Mouse (Mus musculus) midbrain, embryonic 12.5 days (tissue): ENCODE data around the gene Prpf4b. TPM values are rescaled to one million over a fixed set of nuclear protein-coding genes. Genes with fewer than 3 reads are reported as not detected.
A peak's percentile ranks its signal among the peaks of the same experiment; 100 is the strongest.
"Not testable (repeated sequence)": the region's sequence is repeated elsewhere in the genome, so short reads cannot be mapped to it uniquely, and the experiment has no call there.

Experiments
- ATAC-seq: fragments of 200-750 bp; cut with Nextera tagmentation; 2 replicates; pipeline ENCODE4 v1.8.0; 2017; ENCODE audit warnings: low read depth, moderate TSS enrichment, moderate library complexity; ENCODE audit not compliant: low FRiP score
- H3K27ac ChIP-seq: fragments of 300-500 bp; sonication (generic); replicated peaks from 2 replicates; pipeline ENCODE4 v1.5.1; 2016; ENCODE audit warnings: mild to moderate bottlenecking
- H3K27me3 ChIP-seq: fragments of 300-500 bp; sonication (generic); 2 replicates; pipeline ENCODE4 v1.6.1; 2016; ENCODE audit warnings: mild to moderate bottlenecking
- H3K36me3 ChIP-seq: fragments of 300-500 bp; sonication (generic); 2 replicates; pipeline ENCODE4 v1.6.1; 2016
- H3K4me1 ChIP-seq: fragments of 300-500 bp; sonication (generic); 2 replicates; pipeline ENCODE4 v1.6.1; 2016
- H3K4me2 ChIP-seq: fragments of 300-500 bp; sonication (generic); replicated peaks from 2 replicates; pipeline ENCODE4 v1.6.1; 2016; ENCODE audit warnings: mild to moderate bottlenecking, moderate library complexity
- H3K4me3 ChIP-seq: fragments of 300-500 bp; sonication (generic); 2 replicates; pipeline ENCODE4 v1.5.1; 2016; ENCODE audit warnings: mild to moderate bottlenecking
- H3K9ac ChIP-seq: fragments of 300-500 bp; sonication (generic); replicated peaks from 2 replicates; pipeline ENCODE4 v1.6.1; 2016; ENCODE audit warnings: mild to moderate bottlenecking, moderate library complexity
- H3K9me3 ChIP-seq: fragments of 300-500 bp; sonication (generic); 2 replicates; pipeline ENCODE4 v1.6.1; 2016; ENCODE audit warnings: mild to moderate bottlenecking
- WGBS: fragments of 180-500 bp; shearing (Covaris S2); methylation state at CpG from one replicate; pipeline ENCODE4 v1.1.7; 2016; 5-methylcytosine and 5-hydroxymethylcytosine counted together
- polyA plus RNA-seq: library from polyadenylated mRNA; unstranded; fragments of >200 nt; fragmentation: Nextera tagmentation; extraction: Ambion mirVana; gene quantifications from 2 replicates; pipeline ENCODE4 v1.2.1, GENCODE M21; 2016

The Prpf4b gene
- polyA plus RNA-seq = 90.2 and 105 TPM in 2 replicates

GRCm38 (mm10) chr13:34875166-34875710 is at the start of gene Prpf4b:
Gene Prpf4b (plus strand): TSS chr13:34875302.
- Histone ChIP-seq H3K9ac (peak within 1 kb of the TSS; percentile 80), H3K27ac (peak within 1 kb of the TSS; percentile 99), H3K27me3 (no peaks in the 10 kb centered on the region), H3K36me3 (no peaks in the 10 kb centered on the region), H3K4me2 (peak within 1 kb of the TSS; percentile 76), H3K4me3 (peak within 1 kb of the TSS; percentile 70), H3K4me1 (peaks cover 24% of the 10 kb centered on the region), H3K9me3 (no peaks in the 10 kb centered on the region)
- ATAC-seq = peak; percentile 80
- WGBS = under 1% methylated on average over 40 of the region's 40 CpGs

GRCm38 (mm10) chr13:34826760-34827690 is 48.1 kb upstream of the Prpf4b start:
- Histone ChIP-seq H3K27me3 (no peaks in the 10 kb centered on the region), H3K4me2 (no peak overlapping the region), H3K36me3 (no peaks in the 10 kb centered on the region), H3K4me1 (peaks cover 26% of the 10 kb centered on the region), H3K27ac (peak overlapping the region; percentile 73), H3K4me3 (no peak overlapping the region), H3K9ac (no peak overlapping the region), H3K9me3 (no peaks in the 10 kb centered on the region)
- 69% methylated on average over 3 of the region's 3 CpGs for WGBS
- peak; percentile 92 for ATAC-seq

GRCm38 (mm10) chr13:34827988-34828882 is 46.9 kb upstream of the Prpf4b start:
- WGBS = 63% methylated on average over 10 of the region's 10 CpGs
- Histone ChIP-seq H3K4me2 (no peak overlapping the region), H3K4me3 (no peak overlapping the region), H3K36me3 (no peaks in the 10 kb centered on the region), H3K27ac (peak overlapping the region; percentile 73), H3K27me3 (no peaks in the 10 kb centered on the region), H3K9ac (no peak overlapping the region), H3K9me3 (no peaks in the 10 kb centered on the region), H3K4me1 (peaks cover 26% of the 10 kb centered on the region)
- ATAC-seq = no peak

GRCm38 (mm10) chr13:34842851-34843250 is 32.3 kb upstream of the Prpf4b start:
- ATAC-seq = no peak
- WGBS = 89% methylated on average over 4 of the region's 4 CpGs
- no peak overlapping the region for H3K4me3 ChIP-seq
- no peak overlapping the region for H3K9ac ChIP-seq
- no peak overlapping the region for H3K4me2 ChIP-seq
- no peak overlapping the region for H3K27ac ChIP-seq
- no peaks in the 10 kb centered on the region for H3K9me3 ChIP-seq
- H3K4me1 ChIP-seq = no peaks in the 10 kb centered on the region
- H3K27me3 ChIP-seq = no peaks in the 10 kb centered on the region
- no peaks in the 10 kb centered on the region for H3K36me3 ChIP-seq

- 86% methylated on average over 3 of the region's 3 CpGs for WGBS
- H3K4me2 ChIP-seq = no peak overlapping the region
- H3K27me3 ChIP-seq = no peaks in the 10 kb centered on the region
- no peak for ATAC-seq
- H3K9me3 ChIP-seq = peaks cover 18% of the 10 kb centered on the region
- H3K4me3 ChIP-seq = no peak overlapping the region
- H3K27ac ChIP-seq = no peak overlapping the region
- H3K9ac ChIP-seq = no peak overlapping the region
- no peaks in the 10 kb centered on the region for H3K36me3 ChIP-seq
- no peaks in the 10 kb centered on the region for H3K4me1 ChIP-seq
These were observed 24.3 kb upstream of the Prpf4b start for GRCm38 (mm10) chr13:34850759-34851158.

- Histone ChIP-seq H3K9me3 (peaks cover 21% of the 10 kb centered on the region), H3K4me3 (no peak overlapping the region), H3K4me1 (no peaks in the 10 kb centered on the region), H3K27ac (no peak overlapping the region), H3K4me2 (no peak overlapping the region), H3K36me3 (no peaks in the 10 kb centered on the region), H3K9ac (no peak overlapping the region), H3K27me3 (no peaks in the 10 kb centered on the region)
- no peak for ATAC-seq
- WGBS = 73% methylated on average over 5 of the region's 5 CpGs
These were observed 23.8 kb upstream of the Prpf4b start for GRCm38 (mm10) chr13:34851191-34851784.

- H3K9me3 ChIP-seq = peaks cover 21% of the 10 kb centered on the region
- ATAC-seq = no peak
- 36% methylated on average over 2 of the region's 2 CpGs for WGBS
- no peak overlapping the region for H3K9ac ChIP-seq
- no peak overlapping the region for H3K4me3 ChIP-seq
- H3K36me3 ChIP-seq = no peaks in the 10 kb centered on the region
- H3K4me1 ChIP-seq = no peaks in the 10 kb centered on the region
- H3K27ac ChIP-seq = no peak overlapping the region
- H3K4me2 ChIP-seq = no peak overlapping the region
- H3K27me3 ChIP-seq = no peaks in the 10 kb centered on the region
These were observed 17.6 kb upstream of the Prpf4b start for GRCm38 (mm10) chr13:34857526-34857925.

GRCm38 (mm10) chr13:34859406-34859805 is 15.7 kb upstream of the Prpf4b start:
- Histone ChIP-seq H3K4me1 (no peaks in the 10 kb centered on the region), H3K9me3 (peaks cover 10% of the 10 kb centered on the region), H3K4me2 (no peak overlapping the region), H3K36me3 (no peaks in the 10 kb centered on the region), H3K9ac (no peak overlapping the region), H3K4me3 (no peak overlapping the region), H3K27me3 (no peaks in the 10 kb centered on the region), H3K27ac (no peak overlapping the region)
- WGBS = 89% methylated on average over 5 of the region's 5 CpGs
- ATAC-seq = no peak

- H3K36me3 ChIP-seq, ATAC-seq, H3K9ac ChIP-seq, H3K9me3 ChIP-seq, H3K4me3 ChIP-seq, H3K27me3 ChIP-seq, H3K4me2 ChIP-seq, H3K4me1 ChIP-seq, H3K27ac ChIP-seq: not testable (repeated sequence)
- 67% methylated on average over 6 of the region's 8 CpGs for WGBS
These were observed 13.9 kb upstream of the Prpf4b start for GRCm38 (mm10) chr13:34861166-34861565.

- no peak overlapping the region for H3K9ac ChIP-seq
- no peak overlapping the region for H3K4me3 ChIP-seq
- 43% methylated on average over 7 of the region's 7 CpGs for WGBS
- ATAC-seq = peak; percentile 62; the same call in 1 of the 2 replicates
- no peaks in the 10 kb centered on the region for H3K4me1 ChIP-seq
- no peak overlapping the region for H3K4me2 ChIP-seq
- no peaks in the 10 kb centered on the region for H3K9me3 ChIP-seq
- H3K36me3 ChIP-seq = no peaks in the 10 kb centered on the region
- no peak overlapping the region for H3K27ac ChIP-seq
- H3K27me3 ChIP-seq = no peaks in the 10 kb centered on the region
These were observed 10.5 kb upstream of the Prpf4b start for GRCm38 (mm10) chr13:34864420-34865169.
